Mouse (Mus musculus): ENCODE data around the gene Msl3l2.
A peak's percentile ranks its signal among the peaks of the same experiment; 100 is the strongest.

The Msl3l2 gene

GRCm38 (mm10) chr10:56106333-56106995 is at the start of gene Msl3l2:
Gene Msl3l2, plus strand, starts transcription at chr10:56106917.
- peak; percentile 92 for DNase-seq

DNA sequence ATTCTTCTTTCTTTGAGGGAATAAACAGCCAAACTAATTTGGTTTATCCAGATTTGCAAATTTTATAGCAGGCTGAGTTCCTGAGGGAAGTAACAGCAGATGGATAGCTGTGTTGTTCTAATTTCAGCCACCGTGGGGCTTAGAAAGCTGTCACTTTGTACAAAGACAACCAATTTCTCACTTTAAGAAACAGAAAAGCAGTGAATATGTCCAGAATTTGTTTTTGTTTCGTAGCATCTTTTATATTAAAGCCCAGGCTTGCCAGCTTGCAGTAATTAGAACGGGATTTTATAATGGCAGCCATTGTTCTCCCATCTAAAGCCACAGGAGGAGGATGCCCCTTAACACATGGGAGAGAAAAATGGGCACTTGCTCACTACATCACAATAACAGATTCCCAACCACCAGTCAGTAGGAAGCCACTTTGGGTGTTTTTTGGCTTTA is 47.7 kb upstream of the Msl3l2 start:
- no peak for DNase-seq

- no peak for DNase-seq
These were observed 45.4 kb upstream of the Msl3l2 start for GRCm38 (mm10) chr10:56061238-56061830.

DNA sequence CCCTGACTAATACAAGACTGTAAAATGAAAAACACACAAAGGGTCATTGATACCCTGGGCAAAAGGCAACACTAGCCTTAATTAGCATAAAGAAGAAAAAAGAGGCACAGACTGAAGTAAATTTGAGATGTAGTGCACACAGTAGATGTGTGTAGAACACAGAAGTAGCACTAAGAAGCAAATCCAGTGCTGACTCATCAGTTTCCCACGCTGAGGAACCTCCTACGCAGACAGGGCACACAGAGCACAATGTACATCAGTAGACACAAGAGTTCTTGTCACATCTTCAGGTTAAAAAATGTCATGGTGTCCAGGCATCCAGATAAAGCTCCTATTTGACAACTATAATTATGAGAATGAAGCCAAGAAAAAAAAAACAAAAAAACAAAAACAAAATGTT is 44.0 kb upstream of the Msl3l2 start:
- DNase-seq: no peak

DNA sequence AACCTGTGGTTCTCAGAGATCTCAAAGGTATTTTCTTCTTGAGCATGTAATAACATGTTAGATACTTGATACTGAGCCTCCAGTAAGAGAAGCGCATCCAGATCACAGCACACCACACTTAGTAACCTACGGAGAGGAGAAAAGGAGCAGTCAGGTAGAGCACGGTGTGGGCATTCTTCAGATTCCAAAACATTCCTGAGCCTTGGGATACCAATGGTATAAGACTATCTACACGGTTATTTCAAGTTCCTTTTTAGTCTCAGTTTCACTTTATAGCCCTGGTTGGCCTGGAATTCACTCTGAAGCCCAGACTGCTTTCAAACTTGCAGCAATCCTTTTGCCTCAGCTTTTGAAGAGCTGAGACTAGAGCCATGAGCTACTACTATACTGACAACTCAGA is 17.0 kb upstream of the Msl3l2 start:
- no peak for DNase-seq

DNA sequence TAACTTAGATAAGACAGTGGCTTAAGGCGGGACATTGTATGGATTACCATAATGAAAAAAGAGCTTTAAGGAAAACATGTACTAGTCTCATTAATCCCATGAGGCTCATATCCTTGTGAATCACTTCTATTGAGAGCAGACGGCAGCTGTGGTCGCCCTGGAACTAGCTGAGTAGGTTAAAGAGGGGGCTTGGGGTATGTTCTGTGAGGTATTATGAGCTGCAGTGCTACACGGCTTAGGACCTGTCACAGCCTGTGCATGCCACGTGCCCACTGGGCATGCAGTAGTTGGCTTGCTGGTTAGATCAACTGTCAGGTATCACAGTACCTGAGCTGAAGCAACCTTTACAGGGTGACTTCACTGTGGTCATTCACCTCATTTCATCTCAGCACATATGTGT is 12.1 kb upstream of the Msl3l2 start:
- DNase-seq: no peak

DNA sequence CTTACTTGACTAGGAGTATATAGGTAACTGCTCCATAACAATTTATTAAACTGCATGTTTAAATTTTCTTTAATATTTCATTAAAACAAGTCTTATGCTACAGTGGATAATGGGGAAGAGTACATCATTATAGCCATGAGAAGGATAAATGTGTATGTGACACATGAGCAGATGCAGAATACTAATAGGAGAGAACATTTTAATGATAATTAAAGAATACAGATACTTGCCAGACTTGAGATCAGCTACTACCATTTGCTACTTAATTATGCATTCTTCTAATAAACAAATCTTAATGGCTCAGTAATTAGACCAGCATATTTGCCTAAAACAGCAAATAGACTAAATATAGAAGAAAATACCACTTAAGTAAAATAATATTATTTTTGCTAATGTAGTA is 10.0 kb upstream of the Msl3l2 start:
- no peak for DNase-seq

- no peak for DNase-seq
These were observed 7.6 kb upstream of the Msl3l2 start for GRCm38 (mm10) chr10:56099126-56099525.

DNA sequence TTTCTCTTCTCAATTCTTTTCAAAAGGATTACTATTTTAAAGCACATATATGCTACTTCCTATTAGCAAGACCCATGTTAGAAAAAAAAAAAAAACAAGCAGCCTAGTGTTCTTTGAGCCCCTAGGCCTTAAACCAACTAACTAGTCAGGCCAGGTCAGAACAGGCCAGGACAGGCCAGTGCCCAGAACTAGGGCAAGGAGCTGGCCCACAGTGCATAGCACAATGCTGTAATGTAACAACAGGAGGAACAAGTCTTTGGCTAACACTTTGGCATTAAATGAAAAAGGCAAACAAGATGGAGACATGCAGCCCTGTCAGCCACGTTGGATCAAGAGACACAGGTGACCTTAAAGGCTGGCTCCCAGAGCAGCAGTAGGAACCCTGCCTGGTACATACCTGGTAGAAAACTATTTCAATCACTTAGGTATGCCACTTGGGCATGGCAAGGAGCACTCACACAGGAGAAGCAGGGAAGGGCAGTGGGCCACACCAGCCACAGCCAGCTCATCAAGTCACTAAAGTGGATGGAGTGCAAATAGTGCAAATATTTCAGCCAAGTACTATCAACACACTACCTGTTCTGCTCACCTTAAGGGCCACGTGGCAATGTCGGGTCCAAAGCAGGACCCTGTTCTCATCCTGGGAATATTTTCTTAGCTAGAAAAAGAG is 6.9 kb upstream of the Msl3l2 start:
- no peak for DNase-seq

- no peak for DNase-seq
These were observed 248 bp downstream of the Msl3l2 start for GRCm38 (mm10) chr10:56106996-56107334.

DNA sequence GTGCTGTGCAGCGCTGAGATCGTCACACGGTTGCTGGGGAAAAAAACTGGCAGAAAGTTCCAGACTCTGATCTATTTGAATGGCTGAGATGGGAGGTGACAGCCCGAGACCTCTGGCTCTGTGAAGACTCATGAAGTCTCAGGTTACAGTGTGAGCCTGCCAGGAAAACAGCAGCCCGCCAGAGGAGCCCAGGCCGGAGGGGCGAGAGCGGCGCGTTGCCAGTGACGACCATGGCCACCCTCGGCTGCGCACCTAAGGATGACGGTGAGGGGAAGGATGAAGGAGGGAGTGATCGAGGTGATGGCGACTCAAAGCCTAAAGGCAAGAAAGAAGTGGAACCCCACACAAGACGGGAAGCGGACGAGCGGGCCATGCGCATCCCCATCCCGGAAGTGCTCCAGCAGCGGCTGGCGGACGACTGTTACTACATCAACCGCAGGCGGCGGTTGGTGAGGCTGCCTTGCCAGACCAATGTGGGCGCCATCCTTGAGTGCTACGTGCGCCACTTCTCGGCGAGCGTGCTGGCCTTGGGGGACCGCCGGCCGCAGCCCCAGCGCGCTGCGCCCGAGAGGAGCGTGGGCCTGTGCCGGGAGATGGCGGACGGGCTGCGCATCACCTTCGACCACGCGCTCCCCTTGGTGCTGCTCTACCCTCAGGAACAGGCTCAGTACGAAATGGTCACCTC is 8.4 kb downstream of the Msl3l2 start:
- peak; percentile 77 for DNase-seq

GRCm38 (mm10) chr10:56115636-56116180 is 9.0 kb downstream of the Msl3l2 start:
- DNase-seq: peak; percentile 53

DNA sequence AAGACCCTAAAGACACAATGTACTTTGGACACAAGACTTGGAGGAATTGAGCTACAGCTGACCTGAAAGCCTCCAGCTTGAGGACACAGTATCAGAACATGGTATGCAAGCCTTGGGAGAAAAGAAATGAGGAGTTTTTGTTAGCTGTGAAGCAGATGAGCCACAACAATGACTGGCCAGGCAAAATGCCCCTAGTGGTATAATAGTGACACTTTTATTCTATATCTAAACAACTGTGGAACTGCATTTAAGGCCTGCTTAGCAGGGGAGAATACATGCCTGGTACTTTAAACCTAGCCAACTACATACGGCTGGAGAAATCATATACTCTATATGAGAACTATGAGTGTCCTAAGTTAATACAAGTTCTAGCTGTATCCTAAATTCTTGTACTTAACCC is 20.3 kb downstream of the Msl3l2 start:
- no peak for DNase-seq

DNA sequence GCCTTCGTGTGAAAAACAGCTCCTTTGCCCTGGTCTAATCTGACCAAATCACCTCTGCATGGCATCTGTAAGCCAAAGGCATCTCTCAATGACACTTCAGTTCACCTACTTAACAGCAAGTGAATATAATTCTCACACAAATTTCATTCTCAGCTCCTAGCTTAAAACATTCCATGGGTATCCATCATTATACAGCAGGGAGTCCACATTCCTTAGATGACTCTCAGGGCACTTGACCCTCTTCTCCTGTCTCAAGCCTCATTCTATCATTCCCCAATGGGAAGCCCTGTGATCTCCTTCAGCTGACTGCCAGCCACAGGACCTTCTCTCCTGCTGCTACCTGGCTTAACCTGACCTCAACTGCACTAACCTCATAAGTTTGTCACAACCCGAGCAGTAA is 22.9 kb downstream of the Msl3l2 start:
- no peak for DNase-seq

- DNase-seq: no peak
These were observed 30.5 kb downstream of the Msl3l2 start for GRCm38 (mm10) chr10:56137191-56137590.

GRCm38 (mm10) chr10:56148920-56149319 is 42.2 kb downstream of the Msl3l2 start:
- no peak for DNase-seq

GRCm38 (mm10) chr10:56156956-56157355 is 50.2 kb downstream of the Msl3l2 start:
- DNase-seq: no peak

DNA sequence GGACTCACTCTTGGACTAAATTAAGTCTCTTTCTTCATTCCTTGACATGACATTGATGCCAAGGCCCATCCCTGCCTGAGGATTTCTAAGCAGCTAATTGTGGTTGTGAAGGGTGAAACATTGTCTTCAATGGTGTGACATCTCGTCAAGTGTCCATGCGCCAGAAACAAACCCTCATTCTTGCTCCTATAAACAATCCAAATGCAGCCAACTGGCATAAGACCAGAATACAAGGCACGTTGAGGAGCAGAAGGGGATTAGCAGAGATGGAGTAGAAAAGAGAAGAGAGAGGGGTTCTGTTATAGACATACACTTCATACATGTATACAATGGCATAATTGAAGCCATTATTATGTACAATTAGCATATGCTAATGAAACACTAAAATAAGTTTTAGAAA is 51.5 kb downstream of the Msl3l2 start:
- no peak for DNase-seq

DNA sequence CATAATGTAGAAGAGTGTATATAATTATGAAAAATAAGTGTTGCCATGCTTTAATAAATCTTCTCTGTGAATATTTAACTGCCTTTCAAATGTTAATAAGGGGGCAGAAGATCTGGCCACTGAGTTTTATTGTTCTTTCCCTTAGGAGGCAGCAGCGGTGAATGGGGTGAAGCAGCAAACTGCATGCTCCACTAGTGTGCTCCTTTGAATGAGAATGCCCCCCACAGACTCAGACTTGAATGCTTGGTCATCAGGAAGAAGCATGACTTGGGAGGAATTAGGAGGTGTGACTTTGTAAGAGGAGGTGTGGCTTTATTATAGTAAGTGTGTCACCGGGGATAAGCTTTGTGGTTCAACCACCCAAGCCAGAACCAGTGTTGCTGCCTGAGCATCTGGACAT is 52.0 kb downstream of the Msl3l2 start:
- no peak for DNase-seq

GRCm38 (mm10) chr10:56164411-56164810 is 57.7 kb downstream of the Msl3l2 start:
- DNase-seq: no peak

DNA sequence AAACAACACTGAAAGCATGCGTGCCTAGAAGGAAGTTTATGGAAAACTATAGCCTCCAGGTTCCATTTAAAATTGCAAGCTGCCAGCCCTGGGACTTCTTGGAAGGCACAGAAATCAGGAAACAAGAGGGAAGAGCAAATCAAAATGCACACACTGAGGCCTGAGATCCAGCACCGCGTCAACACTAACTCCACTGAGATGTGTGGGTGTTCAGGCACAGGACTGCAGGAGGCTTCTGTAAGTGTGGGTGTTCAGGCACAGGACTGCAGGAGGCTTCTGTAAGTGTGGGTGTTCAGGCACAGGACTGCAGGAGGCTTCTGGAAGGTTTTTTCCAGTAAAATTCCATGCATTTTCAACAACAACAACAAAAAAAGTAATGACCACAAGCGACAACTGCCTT is 59.0 kb downstream of the Msl3l2 start:
- no peak for DNase-seq

All from thymus, postnatal 25 days (tissue).